In the genomic region with DNA sequence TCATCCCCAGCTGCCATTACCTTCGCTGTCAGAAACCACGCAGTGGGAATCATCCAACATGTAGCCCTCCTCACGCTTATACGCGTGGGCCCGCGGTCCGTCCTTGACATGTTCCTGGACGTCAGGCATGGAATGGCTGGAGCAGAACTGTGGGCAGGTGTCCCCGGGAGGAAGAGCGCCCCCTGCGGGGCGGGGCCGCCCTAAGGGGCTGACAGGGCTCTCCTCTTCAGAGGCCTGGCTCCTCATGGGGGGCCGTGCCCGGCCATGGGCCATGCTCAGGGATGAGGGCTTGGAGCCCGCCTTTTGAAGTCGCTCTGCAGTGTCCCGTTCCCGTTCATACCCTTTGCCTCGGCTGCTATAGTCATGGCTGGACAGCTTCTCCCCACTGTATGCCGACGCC, we compare ENCODE assay signal across 14 mouse cellular contexts. TPM values are rescaled to one million over a fixed set of nuclear protein-coding genes. Genes with fewer than 3 reads are reported as not detected.
DNase-seq lines count a peak whose midpoint lies in the region; ATAC-seq and TF ChIP-seq lines count a peak whose summit lies in the region.
"Had no signal": no experiment of that assay in that cellular context is flagged by ENCODE, and none has a peak within 500 bp of the region (broad histone marks: within the 10 kb centered on the region; RNA-seq: fewer than 3 reads in every experiment).

No protein-coding gene starts in this region.

- no peaks in the 10 kb centered on the region for H3K9me3 ChIP-seq in forebrain, postnatal 0 days (ENCODE audit: low read length)
- H3K9me3 ChIP-seq in forebrain, embryonic 16.5 days (ENCODE audit: control insufficient read depth, low read length) = no peaks in the 10 kb centered on the region
- H3K9me3 ChIP-seq in liver, embryonic 12.5 days (replicated peaks) = no peaks in the 10 kb centered on the region
- H3K9me3 ChIP-seq in liver, embryonic 11.5 days (ENCODE audit: control insufficient read depth, low read length) = no peaks in the 10 kb centered on the region
- H3K9me3 ChIP-seq in MEL (replicated peaks; ENCODE audit: insufficient read depth, low read length) = no peaks in the 10 kb centered on the region
- H3K9me3 ChIP-seq: midbrain, embryonic 15.5 days had no signal

- WGBS in forebrain, postnatal 0 days = 90% methylated on average over 23 of the region's 23 CpGs
- WGBS in forebrain, embryonic 16.5 days = 90% methylated on average over 23 of the region's 23 CpGs
- WGBS in liver, embryonic 12.5 days (ENCODE audit: insufficient replicate concordance) = 86% methylated on average over 23 of the region's 23 CpGs
- WGBS in liver, embryonic 11.5 days = 89% methylated on average over 23 of the region's 23 CpGs
- WGBS in macrophage (ENCODE audit: missing documents) = 93% methylated on average over 18 of the region's 23 CpGs

- H3K4me2 ChIP-seq in forebrain, postnatal 0 days (ENCODE audit: low read depth) = no peak overlapping the region
- H3K4me2 ChIP-seq in forebrain, embryonic 16.5 days (ENCODE audit: low read length) = no peak overlapping the region
- H3K4me2 ChIP-seq in liver, embryonic 12.5 days = peak overlapping the region; percentile 73
- no peak overlapping the region for H3K4me2 ChIP-seq in liver, embryonic 11.5 days
- H3K4me2 ChIP-seq: midbrain, embryonic 15.5 days had no signal

- ATAC-seq in forebrain, postnatal 0 days = no peak
- ATAC-seq in forebrain, embryonic 16.5 days = no peak
- no peak for ATAC-seq in liver, embryonic 12.5 days
- no peak for ATAC-seq in liver, embryonic 11.5 days (replicated peaks; ENCODE audit: low FRiP score)
- ATAC-seq: lung, postnatal 0 days; midbrain, embryonic 15.5 days had no signal

- no peak for TF ChIP-seq POLR2A in MEL (IDR thresholded peaks at IDR 0.05; ENCODE audit: control insufficient read depth in 1 of 2, insufficient read depth in 1 of 2, low read depth in 1 of 2, low read length in 2 of 2, poor library complexity in 1 of 2)

- H3K79me2 ChIP-seq in MEL (ENCODE audit: control insufficient read depth, insufficient read depth, low read length, poor library complexity) (peaks cover 22% of the 10 kb centered on the region), macrophage (ENCODE audit: inconsistent target) (peaks cover 59% of the 10 kb centered on the region)

- no peak overlapping the region for H3K27ac ChIP-seq in forebrain, postnatal 0 days (ENCODE audit: low read depth, low read length)
- no peak overlapping the region for H3K27ac ChIP-seq in forebrain, embryonic 16.5 days (ENCODE audit: low read length)
- no peak overlapping the region for H3K27ac ChIP-seq in liver, embryonic 12.5 days
- H3K27ac ChIP-seq in liver, embryonic 11.5 days (ENCODE audit: low read depth, low read length) = no peak overlapping the region
- no peak overlapping the region for H3K27ac ChIP-seq in MEL (ENCODE audit: control insufficient read depth, low read depth, low read length)
- H3K27ac ChIP-seq in macrophage = 0 out of 2 replicates have a peak overlapping the region, but pooled peaks have one; percentile 1
- H3K27ac ChIP-seq: midbrain, embryonic 15.5 days had no signal

- no peaks in the 10 kb centered on the region for H3K4me1 ChIP-seq in forebrain, postnatal 0 days (ENCODE audit: insufficient read depth)
- no peaks in the 10 kb centered on the region for H3K4me1 ChIP-seq in forebrain, embryonic 16.5 days (replicated peaks; ENCODE audit: control insufficient read depth, insufficient read depth, low read length)
- H3K4me1 ChIP-seq in liver, embryonic 12.5 days = peaks cover 75% of the 10 kb centered on the region
- H3K4me1 ChIP-seq in liver, embryonic 11.5 days (replicated peaks; ENCODE audit: control insufficient read depth, insufficient read depth, low read length) = peaks cover 29% of the 10 kb centered on the region
- peaks cover 0 to 16% of the 10 kb centered on the region in 2 experiments; a peak in 2 of 4 replicates for H3K4me1 ChIP-seq in MEL (ENCODE audit: control insufficient read depth in 1 of 2, insufficient read depth in 2 of 2, low read length in 2 of 2)

- H3K4me3 ChIP-seq in forebrain, postnatal 0 days (ENCODE audit: low read depth, low read length) = no peak overlapping the region
- no peak overlapping the region for H3K4me3 ChIP-seq in forebrain, embryonic 16.5 days (replicated peaks; ENCODE audit: low read length)
- H3K4me3 ChIP-seq in liver, embryonic 12.5 days = no peak overlapping the region
- no peak overlapping the region for H3K4me3 ChIP-seq in liver, embryonic 11.5 days (ENCODE audit: low read depth, low read length)
- peak overlapping the region in 1 of 2 experiments; percentile 68; a peak in 2 of 4 replicates for H3K4me3 ChIP-seq in MEL (ENCODE audit: control insufficient read depth in 1 of 2, insufficient read depth in 1 of 2, low read depth in 2 of 2, low read length in 2 of 2)
- H3K4me3 ChIP-seq in macrophage (ENCODE audit: inconsistent target) = no peak overlapping the region; the same call in 1 of the 2 replicates
- H3K4me3 ChIP-seq: midbrain, embryonic 15.5 days had no signal

- peaks cover 73% of the 10 kb centered on the region for H3K36me3 ChIP-seq in forebrain, postnatal 0 days (ENCODE audit: insufficient read depth)
- H3K36me3 ChIP-seq in forebrain, embryonic 16.5 days (ENCODE audit: control insufficient read depth, insufficient read depth) = peaks cover 12% of the 10 kb centered on the region; the same call in 1 of the 2 replicates
- peaks cover 23% of the 10 kb centered on the region for H3K36me3 ChIP-seq in liver, embryonic 12.5 days
- H3K36me3 ChIP-seq in liver, embryonic 11.5 days (ENCODE audit: control insufficient read depth, insufficient read depth, low read length) = no peaks in the 10 kb centered on the region
- H3K36me3 ChIP-seq in MEL (ENCODE audit: control insufficient read depth in 1 of 2, insufficient read depth in 2 of 2, low read length in 2 of 2) = peaks cover 0 to 9% of the 10 kb centered on the region in 2 experiments; a peak in 2 of 4 replicates
- H3K36me3 ChIP-seq in macrophage (ENCODE audit: inconsistent target) = peaks cover 36% of the 10 kb centered on the region

- H3K27me3 ChIP-seq in forebrain, postnatal 0 days (ENCODE audit: insufficient read depth, low read length) = no peaks in the 10 kb centered on the region
- no peaks in the 10 kb centered on the region for H3K27me3 ChIP-seq in forebrain, embryonic 16.5 days (replicated peaks; ENCODE audit: control insufficient read depth, insufficient read depth, low read length)
- H3K27me3 ChIP-seq in liver, embryonic 12.5 days (replicated peaks) = peaks cover 20% of the 10 kb centered on the region
- H3K27me3 ChIP-seq in liver, embryonic 11.5 days (replicated peaks; ENCODE audit: control insufficient read depth, insufficient read depth, low read length) = peaks cover 18% of the 10 kb centered on the region
- H3K27me3 ChIP-seq in MEL (ENCODE audit: control insufficient read depth in 1 of 2, insufficient read depth in 2 of 2, low read length in 2 of 2) = no peaks in the 10 kb centered on the region
- H3K27me3 ChIP-seq: midbrain, embryonic 15.5 days had no signal

- no peak for TF ChIP-seq RAD21 in MEL (IDR thresholded peaks at IDR 0.05; ENCODE audit: low read depth, low read length)

- no peak overlapping the region for H3K9ac ChIP-seq in forebrain, postnatal 0 days
- no peak overlapping the region for H3K9ac ChIP-seq in forebrain, embryonic 16.5 days (replicated peaks; ENCODE audit: low read depth, low read length)
- H3K9ac ChIP-seq in liver, embryonic 12.5 days = no peak overlapping the region
- H3K9ac ChIP-seq in liver, embryonic 11.5 days (ENCODE audit: low read depth, low read length) = no peak overlapping the region
- peak overlapping the region; percentile 79 for H3K9ac ChIP-seq in MEL (ENCODE audit: control insufficient read depth, low read depth, low read length, poor library complexity, severe bottlenecking)
- H3K9ac ChIP-seq: midbrain, embryonic 15.5 days had no signal

- no peak for TF ChIP-seq EP300 in MEL (IDR thresholded peaks at IDR 0.05; ENCODE audit: low read depth in 1 of 2, low read length in 2 of 2)

- no peak for DNase-seq in forebrain, postnatal 0 days
- no peak for DNase-seq in liver, embryonic 11.5 days (ENCODE audit: low spot score)
- no peak for DNase-seq in MEL (ENCODE audit: low read depth, low spot score)
- DNase-seq in adrenal gland, adult 2 months = no peak
- no peak for DNase-seq in lung, postnatal 4 days
- DNase-seq: adrenal gland, postnatal 10 days; B cell, adult 2 months; right cerebral cortex, postnatal 4 days had no signal

- TF ChIP-seq CTCF in forebrain, postnatal 0 days (IDR thresholded peaks at IDR 0.05; ENCODE audit: low read depth) = peak; percentile 11; the same call in 1 of the 2 replicates
- TF ChIP-seq CTCF in MEL (IDR thresholded peaks at IDR 0.05 in 2 of 3, conservative IDR thresholded peaks at IDR 0.05 in 1 of 3; ENCODE audit: control insufficient read depth in 1 of 3, insufficient read depth in 1 of 3, low read depth in 2 of 3, low read length in 3 of 3, poor library complexity in 1 of 3, severe bottlenecking in 1 of 3) = peak; percentile 37 to 67 (median 48)

RNA-seq across cellular contexts. Expression of a gene that starts 11.7 kb away (rescaled TPM):
- total RNA-seq in forebrain, postnatal 0 days (2014; rRNA removed) = 24.5 and 27.9 TPM in 2 replicates
- 28.2 and 30.0 TPM in 2 replicates for polyA plus RNA-seq in forebrain, postnatal 0 days (2015; fragmentation: Nextera tagmentation; extraction: Ambion mirVana)
- 41.3 and 46.2 TPM in 2 replicates for polyA plus RNA-seq in forebrain, embryonic 16.5 days (2015; fragmentation: Nextera tagmentation; extraction: Ambion mirVana)
- polyA plus RNA-seq in liver, embryonic 12.5 days (2016; fragmentation: Nextera tagmentation; extraction: Ambion mirVana) = 199 and 215 TPM in 2 replicates
- polyA plus RNA-seq in liver, embryonic 11.5 days (2014; fragmentation: Nextera tagmentation; extraction: Ambion mirVana) = 159 and 167 TPM in 2 replicates
- total RNA-seq in MEL (2012; rRNA removed) = 57.5 and 76.1 TPM in 2 replicates
- polyA plus RNA-seq in MEL (2012; ENCODE audit: insufficient read depth in 1 of 2, insufficient read length in 2 of 2, low read depth in 1 of 2, low replicate concordance in 2 of 2, missing spikeins in 1 of 2) (10 to 100 TPM in 1 of 2 experiments, not detected in 1; 69.0 TPM), macrophage (2018) (30.5 to 37.0 TPM (median 32.8 TPM) in 3 replicates)
- 100 to 1,000 TPM in 15 of 26 experiments, 10 to 100 TPM in 11; 38.8 to 163 (median 114) TPM for total RNA-seq in macrophage (2018; cell fraction: chromatin; rRNA removed)
- 10 to 100 TPM; 26.4 to 51.2 (median 37.4) TPM for total RNA-seq in macrophage (2018; cell fraction: cytosol; rRNA removed)
- 100 to 1,000 TPM in 1 of 26 experiments, 10 to 100 TPM in 25; 35.1 to 106 (median 59.2) TPM for total RNA-seq in macrophage (2018; cell fraction: nucleus; rRNA removed)
- 10 to 100 TPM; 90.2 to 91.6 TPM for total RNA-seq in adrenal gland, adult 2 months (2021)
- polyA plus RNA-seq in adrenal gland, adult 2 months (2012; rRNA removed) = 96.2 and 121 TPM in 2 replicates

RNA-seq across cellular contexts. Expression of a gene that starts 22.9 kb away (rescaled TPM):
- 32.0 and 35.8 TPM in 2 replicates for total RNA-seq in forebrain, postnatal 0 days (2014; rRNA removed)
- polyA plus RNA-seq in forebrain, postnatal 0 days (2015; fragmentation: Nextera tagmentation; extraction: Ambion mirVana) = 25.4 and 37.0 TPM in 2 replicates
- polyA plus RNA-seq in forebrain, embryonic 16.5 days (2015; fragmentation: Nextera tagmentation; extraction: Ambion mirVana) = 44.5 and 53.1 TPM in 2 replicates
- polyA plus RNA-seq in liver, embryonic 12.5 days (2016; fragmentation: Nextera tagmentation; extraction: Ambion mirVana) = 96.6 and 101 TPM in 2 replicates
- polyA plus RNA-seq in liver, embryonic 11.5 days (2014; fragmentation: Nextera tagmentation; extraction: Ambion mirVana) = 59.1 and 59.2 TPM in 2 replicates
- total RNA-seq in MEL (2012; rRNA removed) = 24.9 and 28.5 TPM in 2 replicates
- polyA plus RNA-seq in MEL (2012; ENCODE audit: insufficient read depth in 1 of 2, insufficient read length in 2 of 2, low read depth in 1 of 2, low replicate concordance in 2 of 2, missing spikeins in 1 of 2) (10 to 100 TPM in 1 of 2 experiments, not detected in 1; 74.8 TPM), macrophage (2018) (16.0 to 22.0 TPM (median 16.5 TPM) in 3 replicates)
- total RNA-seq in macrophage (2018; cell fraction: chromatin; rRNA removed) = 100 to 1,000 TPM in 18 of 26 experiments, 10 to 100 TPM in 8; 65.0 to 188 (median 134) TPM
- total RNA-seq in macrophage (2018; cell fraction: cytosol; rRNA removed) = 10 to 100 TPM; 10.6 to 23.2 (median 15.3) TPM
- 100 to 1,000 TPM in 1 of 26 experiments, 10 to 100 TPM in 25; 29.7 to 102 (median 56.1) TPM for total RNA-seq in macrophage (2018; cell fraction: nucleus; rRNA removed)
- 10 to 100 TPM; 65.5 to 66.0 TPM for total RNA-seq in adrenal gland, adult 2 months (2021)
- polyA plus RNA-seq in adrenal gland, adult 2 months (2012; rRNA removed) = 88.9 and 93.6 TPM in 2 replicates

RNA-seq across cellular contexts. Expression of a gene that starts 25.9 kb away (rescaled TPM):
- 0.10 TPM in 1 of 2 replicates, not detected in the other for total RNA-seq in forebrain, postnatal 0 days (2014; rRNA removed)
- polyA plus RNA-seq in forebrain, postnatal 0 days (2015; fragmentation: Nextera tagmentation; extraction: Ambion mirVana) = not detected in 2 replicates
- polyA plus RNA-seq in forebrain, embryonic 16.5 days (2015; fragmentation: Nextera tagmentation; extraction: Ambion mirVana) = not detected in 2 replicates
- polyA plus RNA-seq in liver, embryonic 12.5 days (2016; fragmentation: Nextera tagmentation; extraction: Ambion mirVana) = 14.5 and 15.7 TPM in 2 replicates
- 9.7 and 12.5 TPM in 2 replicates for polyA plus RNA-seq in liver, embryonic 11.5 days (2014; fragmentation: Nextera tagmentation; extraction: Ambion mirVana)
- total RNA-seq in MEL (2012; rRNA removed) = 1.6 and 4.6 TPM in 2 replicates
- 1 to 10 TPM in 1 of 2 experiments, not detected in 1; 10.0 TPM for polyA plus RNA-seq in MEL (2012; ENCODE audit: insufficient read depth in 1 of 2, insufficient read length in 2 of 2, low read depth in 1 of 2, low replicate concordance in 2 of 2, missing spikeins in 1 of 2)
- total RNA-seq in macrophage (2018; cell fraction: chromatin; rRNA removed) = 1 to 10 TPM in 8 of 26 experiments, under 1 TPM in 7, not detected in 11; 0.33 to 2.5 (median 1.2) TPM
- under 1 TPM in 25 of 26 experiments, not detected in 1; 0.06 to 0.41 (median 0.26) TPM for total RNA-seq in macrophage (2018; cell fraction: cytosol; rRNA removed)
- 1 to 10 TPM in 2 of 26 experiments, under 1 TPM in 13, not detected in 11; 0.26 to 3.2 (median 0.58) TPM for total RNA-seq in macrophage (2018; cell fraction: nucleus; rRNA removed)
- 0.09 to 0.19 TPM in 2 of 3 replicates, not detected in the other for polyA plus RNA-seq in macrophage (2018)
- under 1 TPM; 0.17 to 0.86 TPM for total RNA-seq in adrenal gland, adult 2 months (2021)
- 0.23 and 0.44 TPM in 2 replicates for polyA plus RNA-seq in adrenal gland, adult 2 months (2012; rRNA removed)
- total RNA-seq: hematopoietic stem cell, adult 5-6 weeks had no signal
- polyA plus RNA-seq: midbrain, embryonic 15.5 days had no signal

RNA-seq across cellular contexts. Expression of a gene that starts 53.1 kb away (rescaled TPM):
- total RNA-seq in forebrain, postnatal 0 days (2014; rRNA removed) = 2.9 and 3.4 TPM in 2 replicates
- polyA plus RNA-seq in forebrain, postnatal 0 days (2015; fragmentation: Nextera tagmentation; extraction: Ambion mirVana) = 1.4 and 1.5 TPM in 2 replicates
- 2.5 and 3.4 TPM in 2 replicates for polyA plus RNA-seq in forebrain, embryonic 16.5 days (2015; fragmentation: Nextera tagmentation; extraction: Ambion mirVana)
- polyA plus RNA-seq in liver, embryonic 12.5 days (2016; fragmentation: Nextera tagmentation; extraction: Ambion mirVana) = 2.2 and 2.5 TPM in 2 replicates
- polyA plus RNA-seq in liver, embryonic 11.5 days (2014; fragmentation: Nextera tagmentation; extraction: Ambion mirVana) = 2.3 TPM in 2 replicates
- 1.2 and 2.2 TPM in 2 replicates for total RNA-seq in MEL (2012; rRNA removed)
- polyA plus RNA-seq in MEL (2012; ENCODE audit: insufficient read depth in 1 of 2, insufficient read length in 2 of 2, low read depth in 1 of 2, low replicate concordance in 2 of 2, missing spikeins in 1 of 2) = 1 to 10 TPM in 1 of 2 experiments, not detected in 1; 3.4 TPM
- 1 to 10 TPM; 1.0 to 7.7 (median 3.6) TPM for total RNA-seq in macrophage (2018; cell fraction: chromatin; rRNA removed)
- total RNA-seq in macrophage (2018; cell fraction: cytosol; rRNA removed) = 1 to 10 TPM in 11 of 26 experiments, under 1 TPM in 15; 0.19 to 2.2 (median 0.80) TPM
- 1 to 10 TPM in 22 of 26 experiments, under 1 TPM in 4; 0.44 to 5.4 (median 2.8) TPM for total RNA-seq in macrophage (2018; cell fraction: nucleus; rRNA removed)
- 0.29 to 1.1 TPM (median 0.97 TPM) in 3 replicates for polyA plus RNA-seq in macrophage (2018)
- total RNA-seq in adrenal gland, adult 2 months (2021) = 1 to 10 TPM; 4.4 to 4.5 TPM
- polyA plus RNA-seq in adrenal gland, adult 2 months (2012; rRNA removed) = 6.6 and 9.4 TPM in 2 replicates

RNA-seq across cellular contexts. Expression of a gene that starts 57.0 kb away (rescaled TPM):
- total RNA-seq in forebrain, postnatal 0 days (2014; rRNA removed) = 17.5 and 18.6 TPM in 2 replicates
- 15.5 and 16.0 TPM in 2 replicates for polyA plus RNA-seq in forebrain, postnatal 0 days (2015; fragmentation: Nextera tagmentation; extraction: Ambion mirVana)
- polyA plus RNA-seq in forebrain, embryonic 16.5 days (2015; fragmentation: Nextera tagmentation; extraction: Ambion mirVana) = 19.6 and 21.2 TPM in 2 replicates
- polyA plus RNA-seq in liver, embryonic 12.5 days (2016; fragmentation: Nextera tagmentation; extraction: Ambion mirVana) = 22.1 and 22.6 TPM in 2 replicates
- 26.5 and 30.0 TPM in 2 replicates for polyA plus RNA-seq in liver, embryonic 11.5 days (2014; fragmentation: Nextera tagmentation; extraction: Ambion mirVana)
- 38.1 and 50.4 TPM in 2 replicates for total RNA-seq in MEL (2012; rRNA removed)
- polyA plus RNA-seq in MEL (2012; ENCODE audit: insufficient read depth in 1 of 2, insufficient read length in 2 of 2, low read depth in 1 of 2, low replicate concordance in 2 of 2, missing spikeins in 1 of 2) (10 to 100 TPM in 1 of 2 experiments, not detected in 1; 26.2 TPM), macrophage (2018) (5.4 to 20.7 TPM (median 8.9 TPM) in 3 replicates)
- total RNA-seq in macrophage (2018; cell fraction: chromatin; rRNA removed) = 10 to 100 TPM in 19 of 26 experiments, 1 to 10 TPM in 7; 3.2 to 57.3 (median 15.9) TPM
- 10 to 100 TPM in 16 of 26 experiments, 1 to 10 TPM in 10; 5.9 to 42.7 (median 13.9) TPM for total RNA-seq in macrophage (2018; cell fraction: cytosol; rRNA removed)
- 10 to 100 TPM in 20 of 26 experiments, 1 to 10 TPM in 6; 4.1 to 37.0 (median 19.9) TPM for total RNA-seq in macrophage (2018; cell fraction: nucleus; rRNA removed)
- total RNA-seq in adrenal gland, adult 2 months (2021) = 10 to 100 TPM; 17.8 to 32.4 TPM
- 8.6 and 10.7 TPM in 2 replicates for polyA plus RNA-seq in adrenal gland, adult 2 months (2012; rRNA removed)
